ENCODE assay signal across 19 mouse cellular contexts in genomic region chr13:31294011-31294410, GRCm38 (mm10).
"Had no signal": no experiment of that assay in that cellular context is flagged by ENCODE, and none has a peak within 500 bp of the region (broad histone marks: within the 10 kb centered on the region; RNA-seq: fewer than 3 reads in every experiment).

No protein-coding gene starts in this region.

- H3K9me3 ChIP-seq: kidney, embryonic 15.5 days; liver, embryonic 13.5 days; midbrain, embryonic 12.5 days; neural tube, embryonic 12.5 days; neural tube, embryonic 15.5 days had no signal

- H3K4me1 ChIP-seq: kidney, embryonic 15.5 days; liver, embryonic 13.5 days; midbrain, embryonic 12.5 days; neural tube, embryonic 12.5 days; neural tube, embryonic 15.5 days had no signal

- H3K27me3 ChIP-seq: kidney, embryonic 15.5 days; liver, embryonic 13.5 days; midbrain, embryonic 12.5 days; neural tube, embryonic 12.5 days; neural tube, embryonic 15.5 days had no signal

- H3K4me3 ChIP-seq: kidney, embryonic 15.5 days; left cerebral cortex, adult 2 months; liver, embryonic 13.5 days; midbrain, embryonic 12.5 days; neural tube, embryonic 12.5 days; neural tube, embryonic 15.5 days had no signal

- H3K4me2 ChIP-seq: kidney, embryonic 15.5 days; liver, embryonic 13.5 days; midbrain, embryonic 12.5 days; neural tube, embryonic 12.5 days; neural tube, embryonic 15.5 days had no signal

- H3K36me3 ChIP-seq: kidney, embryonic 15.5 days; liver, embryonic 13.5 days; midbrain, embryonic 12.5 days; neural tube, embryonic 12.5 days; neural tube, embryonic 15.5 days had no signal

- H3K9ac ChIP-seq: kidney, embryonic 15.5 days; liver, embryonic 13.5 days; midbrain, embryonic 12.5 days; neural tube, embryonic 12.5 days; neural tube, embryonic 15.5 days had no signal

- H3K27ac ChIP-seq: kidney, embryonic 15.5 days; left cerebral cortex, adult 2 months; liver, embryonic 13.5 days; midbrain, embryonic 12.5 days; neural tube, embryonic 12.5 days; neural tube, embryonic 15.5 days had no signal

- DNase-seq: kidney, adult 8-10 months; kidney, postnatal 10 days; kidney, postnatal 36 days; layer of hippocampus, postnatal 36 days; liver, embryonic 13.5 days; lung, adult 2 months; lung, postnatal 14 days; lung, postnatal 4 days; right cerebral cortex, adult 18-20 months; right cerebral cortex, postnatal 14 days; right cerebral cortex, postnatal 4 days; thymus, adult 2 months; thymus, postnatal 14 days; thymus, postnatal 4 days had no signal
